Mouse (Mus musculus): ENCODE results near the gene Olfr633. TPM values are rescaled to one million over a fixed set of nuclear protein-coding genes. Genes with fewer than 3 reads are reported as not detected.
"Not testable (repeated sequence)": the region's sequence is repeated elsewhere in the genome, so short reads cannot be mapped to it uniquely, and the experiment has no call there.

Olfr633 gene
- 0.08 TPM in 1 of 2 replicates, not detected in the other for polyA plus RNA-seq (2016; fragmentation: Nextera tagmentation; extraction: Ambion mirVana)

DNA sequence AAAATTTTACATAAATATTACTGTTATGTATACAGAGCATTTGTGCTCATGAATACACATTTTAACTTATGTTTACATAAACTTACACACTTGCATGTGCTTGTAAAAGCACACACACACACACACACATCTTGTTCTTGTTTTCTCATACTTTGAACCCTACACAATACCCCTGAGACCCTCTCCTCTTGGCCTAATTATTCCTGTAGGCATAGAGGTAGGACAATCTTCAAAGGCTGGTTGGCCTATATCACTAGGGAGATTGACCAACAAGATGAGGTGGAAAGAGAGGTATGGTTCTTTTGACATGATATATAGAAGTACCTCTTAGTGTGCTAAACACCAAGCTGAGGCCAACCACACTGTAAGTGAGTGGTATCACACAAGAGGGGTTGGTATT, at the start of gene Olfr633:
TSS of gene Olfr633 (plus strand) at position 301 of the 400 bp plus-strand sequence.
- Histone ChIP-seq H3K27me3 (replicated peaks) (no peaks in the 10 kb centered on the region), H3K36me3 (no peaks in the 10 kb centered on the region), H3K4me2 (no peak within 1 kb of the TSS), H3K4me3 (no peak within 1 kb of the TSS), H3K4me1 (peaks cover 7% of the 10 kb centered on the region), H3K27ac (no peak within 1 kb of the TSS), H3K9ac (no peak within 1 kb of the TSS), H3K9me3 (replicated peaks) (no peaks in the 10 kb centered on the region)
- ATAC-seq: no peak

DNA sequence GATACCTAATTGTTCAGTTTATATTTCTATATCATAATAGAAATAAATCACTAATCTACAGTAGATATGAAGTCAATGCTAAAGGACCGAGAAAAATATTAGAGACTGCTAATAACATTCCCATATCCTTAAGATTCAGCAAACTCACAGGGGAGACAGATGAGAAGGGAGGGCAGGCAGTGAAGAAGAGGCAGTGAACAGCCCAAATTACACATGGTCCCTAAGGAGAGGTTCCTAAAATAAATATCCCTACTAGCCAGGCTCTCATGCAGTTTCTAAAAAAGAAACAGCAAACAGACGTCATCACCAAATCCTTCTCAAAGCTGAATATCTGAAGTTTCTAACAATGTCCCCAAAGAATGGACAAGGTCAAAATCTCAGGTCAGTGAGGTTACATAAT, 41.0 kb upstream of the Olfr633 start, which contains the start of gene Olfr65:
TSS of gene Olfr65 (plus strand) at position 301 of the 400 bp plus-strand sequence.
- Histone ChIP-seq H3K9me3 (replicated peaks) (no peaks in the 10 kb centered on the region), H3K9ac (no peak within 1 kb of the TSS), H3K4me1 (0 out of 2 replicates have a peak, but pooled peaks cover 4% of the 10 kb centered on the region), H3K27ac (no peak within 1 kb of the TSS), H3K4me3 (no peak within 1 kb of the TSS), H3K36me3 (no peaks in the 10 kb centered on the region), H3K27me3 (replicated peaks) (no peaks in the 10 kb centered on the region), H3K4me2 (no peak within 1 kb of the TSS)
- no peak for ATAC-seq
- 75% methylated on average over 2 of the region's 2 CpGs for WGBS (ENCODE audit: insufficient replicate concordance)

DNA sequence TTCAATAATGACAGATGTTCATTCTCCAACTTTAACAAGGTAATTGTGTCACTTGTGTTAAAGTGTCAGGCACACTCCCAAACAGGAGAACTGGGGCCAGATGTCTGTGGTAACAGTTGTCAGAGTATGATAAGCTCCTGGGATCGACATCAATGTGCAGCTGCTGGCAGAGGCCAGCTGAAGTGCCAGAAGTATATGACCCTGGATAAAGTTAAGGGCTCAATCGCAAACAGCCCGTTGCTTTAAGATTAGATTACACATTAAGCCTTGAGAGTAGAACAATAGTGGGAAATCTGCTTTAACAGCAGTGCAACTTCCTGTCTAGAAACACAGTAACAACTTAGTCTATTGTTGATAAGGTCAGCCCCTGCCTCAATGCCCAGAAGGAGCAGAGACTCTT, 34.2 kb upstream of the Olfr633 start:
- Histone ChIP-seq H3K9me3 (replicated peaks) (no peaks in the 10 kb centered on the region), H3K27me3 (replicated peaks) (no peaks in the 10 kb centered on the region), H3K4me3 (no peak overlapping the region), H3K4me2 (peak overlapping the region; percentile 52), H3K4me1 (peaks cover 66% of the 10 kb centered on the region), H3K36me3 (no peaks in the 10 kb centered on the region), H3K9ac (peak overlapping the region; percentile 52), H3K27ac (peak overlapping the region; percentile 93)
- 5% methylated on average over 3 of the region's 3 CpGs for WGBS (ENCODE audit: insufficient replicate concordance)
- peak; percentile 96 for ATAC-seq

DNA sequence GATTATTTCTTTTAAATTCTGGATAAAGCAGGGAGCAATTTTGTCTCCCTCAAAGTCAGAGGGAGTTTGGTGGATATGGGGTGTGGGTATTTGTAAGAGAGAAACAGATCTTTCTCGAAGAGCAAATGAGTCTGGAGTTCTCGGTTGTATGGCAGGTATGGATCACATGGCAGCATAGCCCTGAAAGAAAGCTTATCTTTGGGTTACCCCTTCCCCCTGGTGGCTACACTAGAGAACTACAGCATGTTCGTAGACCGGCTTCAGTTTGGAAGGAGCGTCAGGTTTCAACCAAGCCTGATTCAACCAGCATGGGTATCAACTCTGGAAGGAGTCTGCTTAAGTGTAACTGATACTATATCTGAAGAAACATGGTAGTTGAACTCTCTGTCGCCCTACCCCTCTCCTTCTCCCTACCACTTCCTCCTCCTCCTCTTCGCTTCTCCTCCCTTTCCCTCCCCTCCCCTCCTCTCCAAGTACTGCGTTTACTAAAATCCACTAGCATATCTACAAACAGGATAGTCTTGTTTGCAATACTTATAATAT, 31.2 kb upstream of the Olfr633 start:
- H3K36me3 ChIP-seq: no peaks in the 10 kb centered on the region
- H3K27ac ChIP-seq: peak overlapping the region; percentile 93
- peak overlapping the region; percentile 45 for H3K4me2 ChIP-seq
- no peak overlapping the region for H3K4me3 ChIP-seq
- no peaks in the 10 kb centered on the region for H3K27me3 ChIP-seq (replicated peaks)
- no peaks in the 10 kb centered on the region for H3K9me3 ChIP-seq (replicated peaks)
- ATAC-seq: peak; percentile 43
- peaks cover 75% of the 10 kb centered on the region for H3K4me1 ChIP-seq
- H3K9ac ChIP-seq: peak overlapping the region; percentile 63
- WGBS (ENCODE audit: insufficient replicate concordance): 32% methylated on average over 8 of the region's 8 CpGs

DNA sequence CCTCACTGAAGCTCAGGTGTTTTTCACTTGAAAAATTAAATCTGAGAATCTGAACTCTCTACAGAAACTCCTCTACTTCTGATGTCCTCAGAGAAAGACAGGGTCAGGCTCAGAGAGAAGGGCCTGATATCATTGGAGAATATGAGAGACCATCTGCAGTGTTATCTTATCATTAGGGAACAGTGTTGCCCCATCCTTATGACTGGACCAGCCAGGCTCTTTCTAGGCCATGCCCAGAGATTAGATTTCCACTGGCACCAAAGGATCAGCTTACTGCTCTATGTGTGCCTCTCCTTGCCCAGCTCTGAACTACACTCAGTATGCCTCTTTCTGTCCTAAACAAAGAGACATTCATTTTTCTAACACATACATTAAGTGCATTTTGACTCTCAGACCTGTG, 28.9 kb upstream of the Olfr633 start:
- H3K4me2 ChIP-seq: peak overlapping the region; percentile 46
- H3K9ac ChIP-seq: peak overlapping the region; percentile 61
- ATAC-seq: peak; percentile 97
- no peaks in the 10 kb centered on the region for H3K36me3 ChIP-seq
- no peak overlapping the region for H3K4me3 ChIP-seq
- no peaks in the 10 kb centered on the region for H3K9me3 ChIP-seq (replicated peaks)
- no peaks in the 10 kb centered on the region for H3K27me3 ChIP-seq (replicated peaks)
- peaks cover 56% of the 10 kb centered on the region for H3K4me1 ChIP-seq
- peak overlapping the region; percentile 90 for H3K27ac ChIP-seq

DNA sequence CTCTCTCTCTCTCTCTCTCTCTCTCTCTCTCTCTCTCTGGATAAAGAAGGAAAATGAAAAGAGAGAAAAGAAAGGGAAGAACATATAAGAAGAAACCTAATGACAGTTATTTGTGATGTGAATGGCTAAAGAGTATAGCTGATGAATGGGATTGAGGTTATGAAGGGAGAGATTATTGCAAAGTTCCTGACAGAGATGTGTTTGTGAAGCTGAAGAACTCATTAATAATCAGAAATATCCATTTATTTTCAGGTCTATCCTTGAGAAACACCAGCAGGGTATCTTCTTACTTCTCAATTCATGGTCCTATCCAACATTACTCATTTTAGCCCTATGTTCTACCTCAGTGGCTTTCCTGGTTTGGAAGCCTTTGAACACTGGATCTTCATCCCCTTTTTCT, 15.7 kb upstream of the Olfr633 start, which contains the start of gene Olfr631:
TSS of gene Olfr631 (plus strand) at position 301 of the 400 bp plus-strand sequence.
- H3K4me2 ChIP-seq: no peak within 1 kb of the TSS
- H3K27ac ChIP-seq: no peak within 1 kb of the TSS
- H3K4me3 ChIP-seq: no peak within 1 kb of the TSS
- H3K4me1 ChIP-seq: no peaks in the 10 kb centered on the region
- no peaks in the 10 kb centered on the region for H3K9me3 ChIP-seq (replicated peaks)
- 0 out of 2 replicates have a peak, but pooled peaks cover 5% of the 10 kb centered on the region for H3K27me3 ChIP-seq (replicated peaks)
- no peak within 1 kb of the TSS for H3K9ac ChIP-seq
- no peak for ATAC-seq
- no peaks in the 10 kb centered on the region for H3K36me3 ChIP-seq

DNA sequence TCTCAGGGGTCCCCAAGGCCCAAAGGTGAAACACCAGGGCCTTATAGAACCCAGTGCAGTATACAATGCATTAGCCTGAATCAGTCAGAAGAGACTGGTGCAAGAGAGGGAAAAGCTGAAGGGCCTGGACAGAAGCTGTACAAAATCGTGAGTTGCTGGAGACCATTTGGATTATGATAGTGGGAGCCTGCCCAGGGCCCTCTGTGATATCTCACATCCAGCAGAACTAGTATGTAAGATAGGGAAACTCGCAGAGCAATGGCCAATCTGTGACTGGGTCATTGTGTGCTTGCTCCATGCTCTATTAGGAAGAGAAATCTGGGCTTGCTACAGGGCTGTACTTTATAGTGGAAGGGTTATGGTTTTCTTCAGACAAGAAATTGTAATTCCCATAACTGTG, 10.0 kb upstream of the Olfr633 start, which contains the start of gene Olfr632:
TSS of gene Olfr632 (plus strand) at position 84 of the 400 bp plus-strand sequence.
- Histone ChIP-seq H3K4me3 (no peak within 1 kb of the TSS), H3K9ac (no peak within 1 kb of the TSS), H3K4me1 (peaks cover 6% of the 10 kb centered on the region), H3K9me3 (replicated peaks) (no peaks in the 10 kb centered on the region), H3K27me3 (replicated peaks) (peaks cover 8% of the 10 kb centered on the region; the same call in 1 of the 2 replicates), H3K36me3 (no peaks in the 10 kb centered on the region), H3K4me2 (no peak within 1 kb of the TSS), H3K27ac (no peak within 1 kb of the TSS)
- peak; percentile 58 for ATAC-seq
- 40% methylated on average over 2 of the region's 2 CpGs for WGBS (ENCODE audit: insufficient replicate concordance)

DNA sequence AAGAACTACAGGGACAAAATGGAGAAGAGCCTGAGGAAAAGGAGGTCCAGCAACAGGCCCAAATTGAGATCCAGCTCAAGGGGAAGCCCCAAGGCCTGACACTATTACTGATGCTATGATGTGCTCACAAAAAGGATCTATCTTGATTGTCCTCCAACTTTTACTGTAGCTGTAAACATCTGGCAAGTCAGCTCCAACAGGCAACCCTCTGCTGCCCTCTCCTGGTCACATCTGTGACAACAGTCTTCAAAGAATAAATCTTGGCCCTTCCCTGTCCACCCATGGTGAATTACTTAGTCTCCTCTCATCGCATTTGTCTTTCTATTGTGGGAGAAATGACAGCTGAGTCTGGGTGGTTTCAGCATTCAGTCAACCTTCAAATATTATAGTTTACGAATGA, 1.5 kb upstream of the Olfr633 start:
- ATAC-seq: peak; percentile 84
- Histone ChIP-seq H3K4me3 (no peak overlapping the region), H3K9me3 (replicated peaks) (no peaks in the 10 kb centered on the region), H3K4me1 (peaks cover 7% of the 10 kb centered on the region), H3K9ac (peak overlapping the region; percentile 47; the same call in 1 of the 2 replicates), H3K36me3 (no peaks in the 10 kb centered on the region), H3K27ac (peak overlapping the region; percentile 76), H3K4me2 (no peak overlapping the region), H3K27me3 (replicated peaks) (no peaks in the 10 kb centered on the region)
- WGBS (ENCODE audit: insufficient replicate concordance): 20% methylated on average over 2 of the region's 2 CpGs

DNA sequence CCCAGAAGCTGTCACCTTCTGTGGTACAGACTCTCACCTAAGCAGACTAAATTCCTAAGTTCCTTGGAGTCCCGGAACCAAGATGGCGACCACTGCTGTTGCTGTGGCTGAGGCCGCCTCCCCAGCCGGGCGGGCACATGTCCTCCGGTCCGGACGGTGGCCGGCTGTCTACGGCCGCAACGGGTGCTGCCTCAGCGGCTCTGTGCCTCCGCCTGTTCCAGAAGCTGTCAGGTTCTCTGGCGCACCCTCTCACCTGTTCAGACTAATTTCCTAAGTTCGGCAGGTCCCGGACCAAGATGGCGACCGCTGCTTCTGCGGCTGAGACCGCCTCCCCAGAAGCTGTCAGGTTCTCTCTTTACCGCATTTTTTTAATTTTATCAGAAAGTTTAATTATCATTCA, 22.6 kb downstream of the Olfr633 start:
- not testable (repeated sequence) for H3K4me1 ChIP-seq; H3K36me3 ChIP-seq; H3K27me3 ChIP-seq (replicated peaks); H3K4me3 ChIP-seq; ATAC-seq; H3K9me3 ChIP-seq (replicated peaks); H3K4me2 ChIP-seq; H3K27ac ChIP-seq; H3K9ac ChIP-seq
- 82% methylated on average over 22 of the region's 22 CpGs for WGBS (ENCODE audit: insufficient replicate concordance)

DNA sequence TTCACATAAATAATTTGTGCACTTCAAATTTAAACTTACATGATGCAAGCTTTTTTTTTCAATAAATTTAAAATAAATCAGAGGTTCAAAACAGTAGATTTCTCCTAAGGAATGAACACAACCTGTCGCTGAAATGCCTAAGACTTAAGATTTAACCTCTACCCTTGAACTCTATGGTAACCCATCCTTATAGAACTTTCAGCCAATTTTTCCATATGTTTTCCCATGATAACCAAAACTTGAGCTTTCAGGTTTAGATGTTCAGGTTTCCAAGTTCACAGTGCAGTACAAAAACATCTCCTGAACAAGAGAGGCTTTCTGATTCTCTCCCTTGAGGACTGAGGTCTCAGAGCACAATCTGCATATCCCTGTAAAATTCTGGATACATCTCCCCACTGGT, 26.6 kb downstream of the Olfr633 start, which contains the start of gene Olfr635:
TSS of gene Olfr635 (plus strand) at position 301 of the 400 bp plus-strand sequence.
- Histone ChIP-seq H3K4me1 (no peaks in the 10 kb centered on the region), H3K4me3 (no peak within 1 kb of the TSS), H3K4me2 (no peak within 1 kb of the TSS), H3K36me3 (no peaks in the 10 kb centered on the region), H3K9me3 (replicated peaks) (no peaks in the 10 kb centered on the region), H3K27ac (no peak within 1 kb of the TSS), H3K27me3 (replicated peaks) (no peaks in the 10 kb centered on the region), H3K9ac (no peak within 1 kb of the TSS)
- no peak for ATAC-seq
- WGBS (ENCODE audit: insufficient replicate concordance): 69% methylated on average over 1 of the region's 1 CpGs

DNA sequence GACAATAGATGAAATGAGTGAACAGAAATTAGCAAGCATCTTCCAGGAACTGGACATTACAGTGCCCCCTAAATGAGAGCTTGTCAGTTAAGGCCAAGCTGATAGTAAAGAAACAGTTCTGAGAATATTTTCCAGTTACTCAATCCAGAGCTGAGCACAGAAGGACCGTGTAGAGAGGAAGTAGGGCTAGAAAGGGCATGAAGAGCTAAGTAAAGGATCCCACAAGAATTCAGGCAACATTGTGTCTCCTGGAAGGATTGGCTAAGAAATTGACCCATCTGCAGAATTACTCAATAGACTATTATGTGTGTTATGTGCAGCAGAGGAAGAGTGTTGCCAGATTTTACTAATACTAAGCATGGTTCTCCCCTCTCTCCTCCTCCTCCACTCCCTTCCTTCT, 27.5 kb downstream of the Olfr633 start:
- Histone ChIP-seq H3K9ac (no peak overlapping the region), H3K4me2 (no peak overlapping the region), H3K36me3 (no peaks in the 10 kb centered on the region), H3K9me3 (replicated peaks) (no peaks in the 10 kb centered on the region), H3K27me3 (replicated peaks) (no peaks in the 10 kb centered on the region), H3K4me3 (no peak overlapping the region), H3K27ac (no peak overlapping the region), H3K4me1 (no peaks in the 10 kb centered on the region)
- no peak for ATAC-seq
- 26% methylated on average over 1 of the region's 1 CpGs for WGBS (ENCODE audit: insufficient replicate concordance)

DNA sequence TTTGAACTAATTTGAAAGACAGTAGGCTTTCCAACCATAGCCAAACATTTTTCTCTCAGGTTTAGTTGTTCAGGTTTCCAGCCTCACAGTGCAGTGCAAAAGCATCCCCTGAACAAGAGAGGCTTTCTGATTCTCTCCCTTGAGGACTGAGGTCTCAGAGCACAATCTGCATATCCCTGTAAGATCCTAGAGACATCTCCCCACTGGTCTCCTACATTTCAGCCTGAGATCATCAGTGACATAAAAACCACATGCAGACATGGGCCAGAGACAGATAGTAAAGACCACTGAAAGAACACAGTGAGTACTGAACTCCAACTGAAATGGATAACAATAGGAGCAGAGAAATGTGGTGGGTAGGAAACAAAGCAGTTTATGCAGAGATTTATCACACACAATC, 54.2 kb downstream of the Olfr633 start, which contains the start of gene Olfr638:
TSS of gene Olfr638 (plus strand) at position 301 of the 400 bp plus-strand sequence.
- Histone ChIP-seq H3K36me3 (no peaks in the 10 kb centered on the region), H3K4me3 (no peak within 1 kb of the TSS), H3K9me3 (replicated peaks) (no peaks in the 10 kb centered on the region), H3K27ac (no peak within 1 kb of the TSS), H3K4me2 (no peak within 1 kb of the TSS), H3K9ac (no peak within 1 kb of the TSS), H3K4me1 (no peaks in the 10 kb centered on the region), H3K27me3 (replicated peaks) (no peaks in the 10 kb centered on the region)
- ATAC-seq: no peak
